Mouse (Mus musculus): ENCODE data around the gene Ing5.
"Not testable (repeated sequence)": the region's sequence is repeated elsewhere in the genome, so short reads cannot be mapped to it uniquely, and the experiment has no call there.

Ing5 gene

DNA sequence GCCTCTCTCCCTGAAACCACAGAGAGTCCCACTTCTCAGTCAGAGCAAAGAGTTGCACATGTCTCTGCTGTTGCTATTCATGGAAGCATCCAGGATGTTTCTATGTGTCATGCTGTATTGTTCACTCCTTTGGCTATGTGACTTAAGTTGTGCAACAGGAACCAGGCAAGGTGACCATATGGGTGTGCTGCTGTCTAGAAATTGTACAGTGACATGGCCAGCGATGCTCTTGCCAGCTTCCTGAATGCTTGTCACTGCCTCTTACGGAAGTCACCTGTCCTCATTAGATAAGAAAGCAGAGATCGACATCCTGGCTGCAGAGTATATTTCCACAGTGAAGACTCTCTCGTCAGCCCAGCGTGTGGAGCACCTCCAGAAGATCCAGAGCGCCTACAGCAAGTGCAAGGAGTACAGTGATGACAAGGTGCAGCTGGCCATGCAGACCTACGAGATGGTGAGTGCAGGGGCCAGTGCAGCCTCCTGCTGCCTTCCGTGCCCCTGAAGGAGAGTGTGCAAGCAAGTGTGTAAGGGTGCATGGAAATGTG, 7.8 kb downstream of the Ing5 start:
- no peak for DNase-seq (ENCODE audit: low spot score)

DNA sequence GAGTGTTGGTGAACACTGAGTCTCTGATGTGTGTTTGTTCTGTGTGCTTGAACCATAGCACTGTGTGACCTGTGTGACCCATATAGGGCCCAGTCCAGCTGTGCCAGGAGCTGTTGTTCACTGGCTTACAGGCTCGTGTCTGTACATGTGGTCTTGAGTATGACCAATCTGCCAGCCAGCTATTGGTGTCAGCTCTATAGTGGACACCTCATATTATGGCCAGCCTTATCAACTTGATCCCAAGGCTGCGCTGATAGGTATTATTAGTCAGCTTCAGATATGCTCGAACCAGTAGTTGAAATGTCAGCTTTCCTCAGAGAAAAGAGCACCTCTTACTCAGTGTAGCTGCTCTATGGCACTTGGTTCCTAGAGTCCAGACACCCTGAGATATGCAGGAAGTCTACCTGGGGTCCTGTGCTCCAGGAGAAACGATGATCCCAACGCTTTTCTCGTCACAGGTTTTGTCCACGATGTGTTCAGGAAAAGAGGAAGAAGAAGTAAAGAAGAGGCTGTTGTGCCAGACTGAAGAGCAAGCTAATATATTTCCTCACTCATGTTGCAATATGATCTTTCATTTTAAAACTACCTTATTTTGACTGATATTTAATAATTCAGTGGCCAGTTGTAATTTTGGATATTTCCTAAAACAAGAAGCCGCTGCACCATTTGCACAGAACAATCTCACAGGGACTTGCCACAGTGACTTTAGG, 14.2 kb downstream of the Ing5 start:
- DNase-seq (ENCODE audit: low spot score): no peak

DNA sequence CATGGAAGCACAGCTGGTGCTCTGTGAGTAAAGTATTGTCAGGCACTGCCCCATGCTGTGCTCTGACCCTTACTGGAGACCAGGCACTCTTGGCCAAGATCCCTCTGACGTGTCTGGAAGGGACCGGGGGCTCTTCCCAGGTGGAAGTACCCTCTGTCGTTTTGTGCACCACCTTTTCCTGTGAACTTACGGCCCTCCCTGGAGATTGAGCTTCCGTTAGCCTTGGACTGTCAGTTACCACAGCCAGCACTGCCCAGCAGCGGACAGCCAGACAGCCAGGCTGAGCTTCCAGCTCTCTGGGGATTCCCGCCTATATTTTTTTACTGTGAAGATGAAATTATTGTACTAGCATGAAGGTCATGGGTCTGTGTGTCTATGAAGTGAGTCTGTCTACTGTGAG, 15.0 kb downstream of the Ing5 start:
- no peak for DNase-seq (ENCODE audit: low spot score)

DNA sequence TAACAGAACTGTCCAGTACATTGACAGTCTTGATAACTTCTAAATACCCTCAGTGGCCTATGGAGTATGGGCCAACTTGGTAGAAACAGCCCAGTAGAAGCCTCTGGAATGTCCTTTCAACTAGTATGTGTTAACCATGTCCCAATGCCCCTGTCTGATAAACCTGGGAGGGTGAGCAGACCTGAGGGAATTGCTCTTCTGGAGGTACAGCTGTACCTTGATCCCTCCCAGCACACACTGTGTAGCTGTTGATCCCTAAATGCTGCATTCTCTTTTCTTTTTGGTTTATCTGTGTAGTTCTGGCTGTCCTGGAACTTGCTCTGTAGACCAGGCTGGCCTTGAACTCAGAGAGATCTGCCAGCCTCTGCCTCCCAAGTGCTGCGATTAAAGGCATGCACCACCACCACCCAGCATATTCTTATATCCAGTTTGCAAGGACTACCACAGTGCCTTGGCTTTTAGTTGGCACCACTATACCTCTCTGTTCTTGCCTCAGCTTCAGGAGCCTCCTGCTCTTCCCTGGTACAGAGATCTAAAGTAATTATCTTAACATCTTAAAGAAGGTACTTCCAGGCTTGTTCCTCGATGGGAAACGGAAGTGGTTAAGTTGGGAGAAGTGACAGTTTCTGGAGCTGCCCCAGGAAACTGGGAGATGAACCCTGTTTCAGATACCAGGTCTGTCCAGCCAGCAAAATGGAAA, 20.2 kb downstream of the Ing5 start:
- DNase-seq (ENCODE audit: low spot score): no peak

DNA sequence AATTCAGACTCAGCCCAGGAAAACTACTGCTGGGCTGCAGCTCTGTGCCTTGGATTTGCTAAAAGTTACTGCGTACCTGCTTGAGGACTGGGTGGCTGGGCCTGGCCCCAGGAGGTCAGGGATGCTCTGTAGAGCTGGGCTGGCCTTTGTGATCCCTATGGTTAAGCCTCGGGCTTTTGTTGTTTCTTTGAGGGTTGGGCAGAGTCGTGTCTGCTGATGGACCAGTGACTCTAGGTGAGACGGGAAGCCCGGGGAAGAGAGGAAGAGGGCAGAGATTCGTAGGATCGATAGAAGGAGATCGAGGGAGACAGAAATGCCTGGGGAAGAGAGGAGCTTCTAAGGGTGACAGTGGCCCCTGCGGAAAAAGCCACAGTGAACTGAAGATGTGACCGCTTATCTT, 20.8 kb downstream of the Ing5 start, which contains the start of gene D2hgdh:
TSS of gene D2hgdh (plus strand) at position 301 of the 400 bp plus-strand sequence.
- peak; percentile 46 for DNase-seq (ENCODE audit: low spot score)

DNA sequence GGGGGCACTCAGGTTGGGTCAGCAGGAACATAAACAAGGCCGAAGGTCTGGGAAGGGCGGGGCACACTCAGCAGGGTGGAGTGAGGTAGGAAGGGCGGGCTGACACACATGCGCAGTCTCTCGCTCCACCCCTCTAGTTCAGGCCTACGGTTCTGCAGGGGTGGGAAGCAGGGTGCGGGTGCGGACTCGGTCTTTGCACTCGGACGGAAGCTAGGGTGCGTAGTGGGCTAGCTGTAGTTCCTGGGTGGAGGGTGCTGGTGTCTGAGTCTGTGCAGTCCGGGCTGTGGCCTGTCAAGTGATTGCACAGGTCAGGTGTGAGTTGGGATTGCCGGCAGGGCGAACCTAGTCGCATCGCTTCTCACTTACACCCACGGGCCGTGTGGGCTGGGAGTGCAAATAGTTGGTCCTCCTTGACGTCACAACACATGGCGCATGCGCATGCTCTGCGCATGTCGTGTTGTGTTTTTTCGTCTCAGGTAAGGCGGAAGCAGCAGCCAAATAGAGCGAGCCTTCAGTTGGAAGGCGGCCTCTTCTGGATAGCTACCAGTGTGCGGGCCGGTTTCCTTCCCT, 21.4 kb downstream of the Ing5 start:
- peak; percentile 95 for DNase-seq (ENCODE audit: low spot score)

DNA sequence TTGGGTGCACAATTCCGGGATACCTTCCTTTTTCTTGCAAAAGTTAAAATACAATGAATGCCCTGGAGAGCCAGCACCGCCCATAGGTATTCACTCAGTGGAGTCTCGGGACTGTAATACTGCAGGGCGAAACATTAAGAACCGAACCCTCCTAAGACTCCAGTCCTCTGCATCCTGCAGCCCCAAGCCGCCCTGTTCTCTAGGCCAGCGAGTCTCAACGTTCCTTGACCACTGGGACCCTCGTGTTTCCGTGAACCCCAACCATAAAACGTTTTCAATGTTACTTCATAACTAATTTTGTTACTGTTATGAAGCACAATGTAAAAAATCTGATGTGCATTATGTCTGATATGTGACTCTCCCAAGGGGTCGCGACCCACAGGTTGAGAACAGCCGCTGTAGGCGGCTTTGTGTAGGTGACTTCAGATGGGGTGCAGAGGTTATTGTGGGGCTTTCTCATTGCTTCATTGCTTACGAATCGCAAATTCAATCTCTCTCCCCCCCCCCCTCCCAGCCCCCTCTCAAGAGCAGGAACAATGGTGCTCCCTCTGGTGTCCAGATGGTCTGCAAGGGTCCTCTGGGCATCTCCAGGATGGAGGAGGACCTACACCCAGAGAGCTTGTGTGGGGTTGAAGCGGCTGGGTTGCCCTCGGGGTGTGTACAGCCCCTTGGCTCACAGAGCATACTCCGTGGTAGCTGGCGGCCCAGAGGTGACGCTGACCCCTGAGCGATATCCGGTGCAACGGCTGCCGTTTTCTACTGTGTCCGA, 22.2 kb downstream of the Ing5 start:
- no peak for DNase-seq (ENCODE audit: low spot score)

DNA sequence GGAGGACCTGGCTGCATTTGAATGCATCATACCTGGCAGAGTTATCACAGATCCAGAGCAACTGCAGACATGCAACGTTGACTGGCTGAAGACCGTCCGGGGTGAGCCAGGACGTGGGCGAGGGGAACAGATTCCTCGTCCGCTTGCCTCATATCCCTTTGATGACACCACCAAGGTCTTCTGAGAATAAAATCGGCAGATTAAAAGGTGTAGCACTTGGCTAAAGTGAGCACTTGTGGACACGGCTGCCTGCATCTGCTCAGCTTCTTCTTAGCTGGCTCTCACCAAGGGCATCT, 22.7 kb downstream of the Ing5 start:
- DNase-seq (ENCODE audit: low spot score): no peak

DNA sequence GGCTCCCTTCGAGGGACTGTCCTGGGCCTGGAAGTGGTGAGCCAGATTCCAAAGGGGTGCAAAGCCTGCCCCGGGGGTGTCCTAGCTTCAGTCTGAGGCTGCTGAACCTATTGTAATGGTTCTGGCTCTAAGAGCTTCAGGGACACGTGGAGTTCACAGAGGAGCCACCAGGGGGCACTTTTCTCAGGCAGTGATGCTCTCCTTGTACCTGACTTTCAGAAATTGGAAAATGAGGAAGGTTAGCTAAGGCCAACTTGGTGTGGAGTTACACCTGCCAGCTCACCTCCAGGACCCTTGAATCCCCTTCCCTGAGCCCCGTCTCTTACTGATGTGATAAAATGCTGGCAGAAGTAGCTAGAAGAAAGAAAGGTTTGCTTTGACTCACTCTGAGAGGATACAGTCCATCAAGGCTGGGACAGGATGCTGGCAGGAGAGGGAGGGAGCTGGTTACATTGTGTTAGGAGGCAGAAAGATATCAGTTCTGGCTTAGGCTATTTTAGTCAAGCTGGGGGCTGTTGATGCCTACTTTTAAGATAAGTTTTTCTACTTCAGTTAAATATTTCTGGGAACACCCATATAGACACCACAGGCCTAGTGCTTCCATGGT, 29.1 kb downstream of the Ing5 start:
- peak; percentile 4 for DNase-seq (ENCODE audit: low spot score)

DNA sequence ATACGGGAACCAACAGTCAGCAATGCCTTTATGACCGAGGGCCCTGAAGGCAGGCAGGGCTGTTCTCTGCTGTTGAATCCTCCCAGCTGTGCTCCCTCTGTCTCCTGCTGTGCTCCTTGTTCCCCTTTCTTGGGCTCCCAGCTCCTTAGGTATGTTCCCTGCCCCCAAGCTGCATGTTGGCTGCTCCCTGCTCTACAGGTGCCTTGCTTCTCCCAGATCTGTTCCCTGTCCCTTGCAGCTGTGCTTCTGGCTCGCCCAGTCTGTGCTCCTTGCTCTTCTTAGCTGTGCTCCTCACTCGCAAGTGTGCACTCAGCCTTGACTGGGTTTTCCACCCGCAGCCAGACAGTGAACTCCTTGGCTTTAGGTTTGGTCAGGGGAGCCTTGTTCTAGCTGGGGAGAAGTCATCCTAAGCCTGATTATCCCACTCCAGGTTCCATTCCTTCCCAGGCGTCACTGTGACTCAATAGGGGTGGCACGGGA, 30.9 kb downstream of the Ing5 start:
- DNase-seq (ENCODE audit: low spot score): peak; percentile 4

DNA sequence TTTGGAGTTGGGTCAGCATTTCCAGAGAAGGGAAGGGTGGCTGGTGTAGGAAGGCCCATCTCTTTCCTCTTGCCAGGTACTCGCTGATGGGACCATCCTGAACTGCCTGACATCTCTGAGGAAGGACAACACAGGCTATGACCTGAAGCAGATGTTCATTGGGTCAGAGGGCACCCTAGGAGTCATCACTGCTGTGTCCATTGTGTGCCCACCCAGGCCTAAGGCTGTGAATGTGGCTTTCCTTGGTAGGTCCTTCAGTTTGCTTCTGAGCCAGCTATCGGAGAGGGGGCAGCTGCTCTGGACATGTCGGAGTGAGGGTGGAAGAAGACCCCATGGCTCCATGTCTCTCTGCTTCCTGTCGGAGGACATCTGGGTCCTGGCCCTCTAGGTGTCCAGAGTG, 31.4 kb downstream of the Ing5 start:
- peak; percentile 1 for DNase-seq (ENCODE audit: low spot score)

DNA sequence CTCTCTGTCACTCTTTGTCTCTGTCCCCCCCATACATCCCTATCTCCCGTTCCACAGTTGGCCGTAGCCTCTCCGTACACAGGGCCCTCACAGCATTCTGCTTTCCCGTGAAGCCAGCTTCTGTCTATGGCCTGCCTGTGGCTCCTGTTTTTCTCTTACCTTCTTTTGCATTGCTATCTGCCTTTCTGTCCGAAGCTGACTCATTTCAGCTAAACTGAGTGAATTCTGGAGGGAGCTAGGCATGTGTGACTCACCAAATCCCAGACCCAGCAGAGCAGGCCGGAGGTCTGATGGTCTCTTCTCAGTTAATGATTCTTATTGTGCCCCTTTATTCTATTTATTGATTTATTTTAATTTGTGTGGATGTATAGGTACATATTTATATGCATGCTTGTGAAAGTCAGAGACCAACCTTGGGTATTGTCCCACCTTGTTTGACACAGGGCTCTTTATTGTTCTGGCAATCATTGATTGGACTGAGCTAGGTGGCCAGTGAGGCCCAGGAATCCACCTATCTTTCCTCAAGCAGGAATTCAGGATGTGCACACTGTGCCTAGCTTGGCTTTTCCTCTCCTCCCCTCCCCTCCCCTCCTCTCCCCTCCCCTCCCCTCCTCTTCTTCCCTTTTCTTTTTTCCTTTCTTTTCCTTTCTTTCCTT, 32.2 kb downstream of the Ing5 start:
- DNase-seq (ENCODE audit: low spot score): peak; percentile 29

DNA sequence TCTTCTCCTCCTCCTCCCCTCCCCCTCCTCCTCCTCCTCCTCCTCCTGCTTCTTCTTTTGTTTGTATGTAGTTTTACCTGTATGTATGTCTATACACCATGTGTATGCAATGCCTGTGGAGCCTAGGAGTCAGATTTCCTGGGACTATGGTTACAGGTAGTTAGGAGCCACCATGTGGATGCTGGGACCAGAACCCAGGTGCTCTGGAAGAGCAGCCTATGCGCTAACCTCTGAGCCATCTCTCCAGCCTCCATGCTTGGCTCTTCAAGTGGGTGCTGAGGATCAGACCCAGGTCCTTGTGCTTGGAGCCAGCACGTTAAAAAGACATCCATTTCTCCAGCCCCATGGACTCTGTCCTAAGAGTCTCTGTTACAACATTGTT, 32.8 kb downstream of the Ing5 start:
- DNase-seq (ENCODE audit: low spot score): no peak

DNA sequence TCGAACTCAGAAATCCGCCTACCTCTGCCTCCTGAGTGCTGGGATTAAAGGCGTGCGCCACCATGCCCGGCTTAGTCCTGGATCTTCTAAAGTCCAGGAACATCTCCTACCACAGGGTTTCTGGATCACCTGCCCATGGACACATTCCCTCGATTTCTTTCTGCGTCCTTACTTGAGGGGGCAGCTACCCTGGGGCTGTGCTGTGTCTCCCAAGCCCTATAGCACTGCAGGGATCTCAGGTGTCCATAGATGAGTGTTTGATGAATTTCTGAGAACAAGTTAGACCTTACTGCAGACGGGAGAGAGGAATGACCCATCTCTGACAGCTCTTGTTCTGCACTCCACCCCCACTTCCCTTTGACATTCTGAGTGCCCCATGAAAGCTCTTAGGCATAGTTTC, 33.6 kb downstream of the Ing5 start:
- peak; percentile 2 for DNase-seq (ENCODE audit: low spot score)

DNA sequence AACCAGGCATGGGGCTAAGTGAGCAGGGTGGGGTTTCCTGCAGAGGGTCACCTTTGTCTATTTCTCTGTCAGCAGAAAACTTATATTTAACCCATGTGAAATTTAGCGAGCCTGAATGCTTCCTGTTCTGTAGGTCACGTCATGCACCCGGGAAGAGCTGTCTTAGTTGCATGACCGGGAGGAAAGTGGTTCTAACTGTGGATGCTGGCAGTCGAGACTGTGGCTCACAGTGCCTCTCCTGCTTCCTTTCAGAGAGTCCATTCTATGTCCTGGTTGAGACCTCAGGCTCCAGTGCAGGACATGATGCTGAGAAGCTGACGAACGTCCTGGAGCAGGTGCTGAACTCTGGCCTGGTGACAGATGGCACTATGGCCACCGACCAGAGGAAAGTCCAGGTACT, 34.8 kb downstream of the Ing5 start:
- DNase-seq (ENCODE audit: low spot score): not testable (repeated sequence)

DNA sequence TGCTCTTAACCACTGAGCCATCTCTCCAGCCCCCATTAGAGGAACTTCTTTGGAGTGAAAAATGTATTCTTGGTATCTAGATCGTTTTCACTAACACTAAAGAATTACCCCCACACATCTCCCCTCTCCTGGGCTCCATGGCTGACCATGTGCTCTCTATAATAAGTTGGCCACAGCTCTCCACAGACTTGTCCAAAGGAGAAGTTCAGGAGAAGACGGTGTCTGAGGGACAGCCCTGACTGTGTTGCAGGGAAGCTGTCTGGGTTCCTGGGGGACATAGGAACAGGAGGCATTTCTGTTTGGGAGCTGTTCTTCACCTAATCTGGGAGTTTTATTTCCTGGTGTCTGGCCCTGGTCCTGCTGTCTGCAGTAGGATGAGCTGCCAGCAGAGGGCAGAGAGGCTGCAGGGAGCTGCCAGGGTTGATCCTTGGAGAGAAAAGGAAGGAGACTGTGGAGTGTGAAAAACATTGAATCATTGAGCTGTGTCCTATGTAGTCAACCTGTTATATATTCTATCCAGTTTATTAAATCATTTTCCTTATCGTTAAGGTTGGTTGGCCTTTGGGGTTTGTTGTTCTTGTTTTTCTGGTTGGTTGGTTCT, 42.1 kb downstream of the Ing5 start:
- DNase-seq (ENCODE audit: low spot score): not testable (repeated sequence)

DNA sequence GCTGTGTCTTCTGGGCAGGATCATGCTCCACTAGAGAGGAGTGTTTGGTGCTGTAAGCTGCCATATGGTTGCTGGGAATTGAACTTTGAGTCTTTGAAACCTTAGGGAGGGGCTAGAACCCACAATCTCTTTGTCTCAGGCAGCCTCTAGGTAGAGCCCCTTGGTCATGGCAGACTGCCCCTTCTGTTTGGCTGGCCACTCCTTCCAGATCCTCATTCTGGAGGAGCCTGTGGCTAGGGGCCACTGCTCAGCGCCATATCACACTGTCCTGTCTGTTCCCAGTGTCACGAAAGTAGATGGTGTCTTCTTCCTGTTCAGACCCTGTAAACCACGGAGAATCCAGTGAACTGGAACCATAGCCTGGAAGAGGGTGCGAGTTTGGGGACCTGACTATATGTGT, 52.0 kb downstream of the Ing5 start:
- DNase-seq (ENCODE audit: low spot score): not testable (repeated sequence)

DNA sequence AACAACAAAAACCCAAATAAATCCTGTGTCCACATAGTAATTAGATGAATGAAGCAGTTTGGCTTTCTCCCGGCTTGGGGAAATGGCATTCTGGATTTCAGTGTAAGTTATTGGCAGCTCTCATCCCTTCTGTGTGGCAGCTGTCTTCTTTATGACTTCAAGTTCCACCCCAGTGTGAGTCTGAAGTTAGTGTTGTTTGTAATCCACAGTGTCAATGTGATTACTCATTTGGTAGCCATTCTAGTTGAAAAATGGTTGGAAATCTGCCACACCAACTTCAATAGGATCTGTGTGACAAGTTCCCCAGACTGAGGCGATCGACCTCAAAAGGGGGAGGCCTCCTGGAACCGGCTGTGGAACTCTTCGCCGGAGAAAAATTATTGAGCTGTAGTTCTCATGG, 53.6 kb downstream of the Ing5 start:
- DNase-seq (ENCODE audit: low spot score): no peak

DNA sequence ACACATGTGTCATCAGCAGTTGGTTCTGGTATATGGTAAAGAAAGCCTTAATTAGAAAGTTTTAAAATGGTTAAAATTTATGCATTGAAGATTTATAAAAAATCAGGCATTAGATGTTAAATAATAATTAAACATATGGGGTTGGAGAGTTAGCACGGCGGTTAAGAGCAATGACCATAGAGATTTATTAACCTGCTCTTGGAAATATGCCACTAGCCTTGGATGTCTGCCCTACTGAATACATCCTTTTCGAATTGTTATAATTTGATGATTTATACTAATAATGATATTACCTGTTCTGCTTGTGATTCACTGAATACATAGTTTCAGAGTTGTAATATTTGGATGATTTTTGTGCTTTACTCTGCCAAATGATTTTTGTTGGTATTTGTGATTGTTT, 54.2 kb downstream of the Ing5 start:
- no peak for DNase-seq (ENCODE audit: low spot score)

DNA sequence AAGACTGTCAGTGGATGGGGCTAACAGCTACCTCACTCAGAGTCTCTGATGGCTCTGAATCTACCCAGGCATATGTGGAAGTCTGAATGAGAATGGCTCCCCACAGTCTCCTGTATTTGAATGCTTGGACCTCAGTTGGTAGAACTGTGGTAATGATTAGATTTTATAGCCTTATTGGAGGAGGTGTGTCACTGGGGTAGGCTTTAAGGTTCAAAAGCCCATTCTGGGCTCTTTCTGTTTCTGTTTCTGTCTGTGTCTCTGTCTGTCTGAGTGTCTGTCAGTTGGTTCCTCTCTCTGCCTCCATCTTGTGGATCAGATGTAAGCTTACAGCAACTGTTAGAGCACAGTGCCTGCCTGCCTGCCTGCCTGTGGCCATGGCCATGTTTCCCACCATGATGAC, 55.9 kb downstream of the Ing5 start:
- no peak for DNase-seq (ENCODE audit: low spot score)

DNA sequence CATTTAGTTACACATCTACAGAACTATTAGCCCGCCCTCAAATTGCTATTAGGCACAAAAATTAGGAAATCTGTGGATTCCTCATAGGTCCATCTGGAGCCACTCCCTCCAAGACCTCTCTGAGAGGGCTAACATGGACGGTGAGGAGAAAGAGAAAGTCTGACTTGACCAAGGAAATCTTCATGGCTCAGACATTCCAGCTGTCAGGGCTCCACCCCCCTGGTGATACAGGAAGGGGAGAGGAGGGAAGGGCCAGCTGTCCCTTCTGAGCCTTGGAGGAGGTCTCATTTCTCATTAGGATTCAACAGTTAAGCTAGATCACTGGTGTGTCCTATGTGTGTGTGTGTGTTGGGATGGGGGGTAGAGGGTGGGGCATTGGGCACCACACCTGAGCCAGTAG, 57.3 kb downstream of the Ing5 start, which contains the start of gene Gal3st2:
TSS of gene Gal3st2 (plus strand) at position 259 of the 400 bp plus-strand sequence.
- not testable (repeated sequence) for DNase-seq (ENCODE audit: low spot score)

All from MN1 (cell line).